Mouse (Mus musculus) inflammation-experienced regulatory T-cells, adult 16 weeks (primary cell): ENCODE results near the gene Pik3r5. TPM values are rescaled to one million over a fixed set of nuclear protein-coding genes. Genes with fewer than 3 reads are reported as not detected.

Experiments
- polyA plus RNA-seq: library from polyadenylated mRNA; unstranded; fragments of 100-300 nt; shearing (Covaris generic); gene quantifications from one replicate; pipeline ENCODE4 v1.2.1, GENCODE M21; 2017

Gene Pik3r5
- 70.7 TPM for polyA plus RNA-seq

DNA sequence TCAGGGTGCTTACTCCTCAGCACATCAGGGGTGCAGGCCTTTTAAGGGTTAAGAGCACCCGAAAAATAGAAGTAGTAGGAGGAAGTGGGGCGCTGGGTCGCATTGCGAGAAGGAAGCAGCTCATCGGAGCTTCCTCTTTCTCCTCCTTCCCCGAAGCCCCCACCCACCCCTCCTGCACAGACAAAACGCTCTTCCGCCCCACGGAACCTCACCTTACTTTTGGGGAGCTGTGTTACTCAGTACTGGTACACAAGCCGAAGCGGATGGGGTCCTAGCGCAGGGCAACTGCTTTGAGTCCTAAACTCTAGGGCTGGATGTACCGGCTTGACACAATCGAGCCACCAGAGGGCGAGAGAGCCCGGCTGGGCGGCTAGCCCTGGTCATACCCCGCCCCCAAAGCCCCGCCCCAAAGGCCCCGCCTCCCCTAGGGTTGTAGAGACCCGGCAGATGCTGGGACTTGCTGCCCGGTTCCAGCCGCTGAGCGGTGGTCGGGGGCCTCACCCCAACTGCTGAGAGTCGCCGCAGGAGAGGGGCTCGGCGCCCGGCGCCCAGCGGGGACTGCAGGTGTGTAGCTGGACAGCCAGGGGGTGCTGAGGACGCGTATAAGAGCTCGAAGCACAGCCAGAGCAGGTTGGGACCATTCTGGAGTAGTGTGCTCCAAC, at the start of gene Pik3r5:
Gene Pik3r5 (plus strand): TSS at position 423 of the 662 bp plus-strand sequence.

GRCm38 (mm10) chr11:68400727-68401219, 31.1 kb upstream of the Pik3r5 start, which contains the start of gene Ntn1:
TSS of gene Ntn1 (minus strand) at chr11:68400823.

GRCm38 (mm10) chr11:68502902-68503629, 71.1 kb downstream of the Pik3r5 start, which contains the start of gene Pik3r6:
TSS of gene Pik3r6 (plus strand) at chr11:68503019.

Other genes starting within 250 kb of the Pik3r5 start
- gene Ntn1, start 31.3 kb upstream of the Pik3r5 start, polyA plus RNA-seq: 0.84 TPM
- gene Pik3r6, start 70.9 kb downstream of the Pik3r5 start, polyA plus RNA-seq: not detected
- gene Mfsd6l, start 124.1 kb downstream of the Pik3r5 start, polyA plus RNA-seq: not detected
- gene Ccdc42, start 154.9 kb downstream of the Pik3r5 start, polyA plus RNA-seq: not detected